Mouse (Mus musculus) intestine, embryonic 15.5 days (tissue): ENCODE results near the gene 1810009A15Rik. TPM values are rescaled to one million over a fixed set of nuclear protein-coding genes. Genes with fewer than 3 reads are reported as not detected.

ENCODE experiments used
- ATAC-seq: fragments of 200-750 bp; cut with Nextera tagmentation; 2 replicates; pipeline ENCODE4 v1.8.0; 2017; ENCODE audit warnings: moderate TSS enrichment, moderate library complexity
- H3K27ac ChIP-seq: fragments of 300-500 bp; sonication (generic); 2 replicates; pipeline ENCODE4 v1.5.1; 2015; ENCODE audit warnings: mild to moderate bottlenecking, inconsistent platforms
- H3K27me3 ChIP-seq: fragments of 300-500 bp; sonication (generic); replicated peaks from 2 replicates; pipeline ENCODE4 v1.6.1; 2015; ENCODE audit warnings: inconsistent platforms
- H3K36me3 ChIP-seq: fragments of 300-500 bp; sonication (generic); 2 replicates; pipeline ENCODE4 v1.6.1; 2015; ENCODE audit warnings: inconsistent platforms
- H3K4me1 ChIP-seq: fragments of 300-500 bp; sonication (generic); replicated peaks from 2 replicates; pipeline ENCODE4 v1.6.1; 2015; ENCODE audit warnings: inconsistent platforms
- H3K4me2 ChIP-seq: fragments of 300-500 bp; sonication (generic); replicated peaks from 2 replicates; pipeline ENCODE4 v1.6.1; 2015; ENCODE audit warnings: mild to moderate bottlenecking, inconsistent platforms
- H3K4me3 ChIP-seq: fragments of 300-500 bp; sonication (generic); replicated peaks from 2 replicates; pipeline ENCODE4 v1.5.1; 2015; ENCODE audit warnings: inconsistent platforms
- H3K9ac ChIP-seq: fragments of 300-500 bp; sonication (generic); 2 replicates; pipeline ENCODE4 v1.6.1; 2015; ENCODE audit warnings: inconsistent platforms
- H3K9me3 ChIP-seq: fragments of 300-500 bp; sonication (generic); 2 replicates; pipeline ENCODE4 v1.6.1; 2016; ENCODE audit warnings: inconsistent platforms
- WGBS: fragments of 180-500 bp; shearing (Covaris S2); methylation state at CpG from one replicate; pipeline ENCODE4 v1.1.7; 2015; 5-methylcytosine and 5-hydroxymethylcytosine counted together
- polyA plus RNA-seq: library from polyadenylated mRNA; unstranded; fragments of >200 nt; fragmentation: Nextera tagmentation; extraction: Ambion mirVana; gene quantifications from 2 replicates; pipeline ENCODE4 v1.2.1, GENCODE M21; 2015

Gene 1810009A15Rik
- 86.5 and 95.2 TPM in 2 replicates for polyA plus RNA-seq

- Histone ChIP-seq H3K4me1 (peaks cover 12% of the 10 kb centered on the region), H3K9ac (peak within 1 kb of the TSS; percentile 78), H3K27me3 (no peaks in the 10 kb centered on the region), H3K36me3 (no peaks in the 10 kb centered on the region; the same call in 1 of the 2 replicates), H3K27ac (peak within 1 kb of the TSS; percentile 84), H3K4me2 (peak within 1 kb of the TSS; percentile 57), H3K9me3 (no peaks in the 10 kb centered on the region), H3K4me3 (peak within 1 kb of the TSS; percentile 69)
- WGBS, result under 1% methylated on average over 58 of the region's 58 CpGs
- peak; percentile 95 for ATAC-seq
Measured at GRCm38 (mm10) chr19:8888511-8889385, at the start of gene 1810009A15Rik, which contains the start of gene Gm49416. 1810009A15Rik (plus strand) TSS chr19:8888853. Gm49416 (plus strand) TSS chr19:8888926.

- no peaks in the 10 kb centered on the region for H3K9me3 ChIP-seq
- peak within 1 kb of the TSS; percentile 97 for H3K27ac ChIP-seq
- H3K9ac ChIP-seq, result peak within 1 kb of the TSS; percentile 68
- H3K4me2 ChIP-seq, result peak within 1 kb of the TSS; percentile 91
- H3K36me3 ChIP-seq, result peaks cover 7% of the 10 kb centered on the region; the same call in 1 of the 2 replicates
- H3K27me3 ChIP-seq, result no peaks in the 10 kb centered on the region
- 69% methylated on average over 11 of the region's 11 CpGs for WGBS
- no peak for ATAC-seq
- peak within 1 kb of the TSS; percentile 50 for H3K4me3 ChIP-seq
- peaks cover 12% of the 10 kb centered on the region for H3K4me1 ChIP-seq
Measured at GRCm38 (mm10) chr19:8839103-8839907, 49.3 kb upstream of the 1810009A15Rik start, which contains the start of gene Gng3. Gng3 (minus strand) TSS chr19:8839194.

GRCm38 (mm10) chr19:8839908-8840791, 48.5 kb upstream of the 1810009A15Rik start:
- 25% methylated on average over 29 of the region's 29 CpGs for WGBS
- Histone ChIP-seq H3K27ac (no peak overlapping the region), H3K4me2 (peak overlapping the region; percentile 88), H3K9ac (peak overlapping the region; percentile 62), H3K27me3 (no peaks in the 10 kb centered on the region), H3K36me3 (0 out of 2 replicates have a peak, but pooled peaks cover 2% of the 10 kb centered on the region), H3K9me3 (no peaks in the 10 kb centered on the region), H3K4me1 (peaks cover 12% of the 10 kb centered on the region), H3K4me3 (peak overlapping the region; percentile 50)
- peak; percentile 81 for ATAC-seq

- Histone ChIP-seq H3K4me3 (peak overlapping the region; percentile 50), H3K27ac (no peak overlapping the region), H3K4me1 (peaks cover 12% of the 10 kb centered on the region), H3K9ac (peak overlapping the region; percentile 62), H3K4me2 (peak overlapping the region; percentile 88), H3K9me3 (no peaks in the 10 kb centered on the region), H3K27me3 (no peaks in the 10 kb centered on the region), H3K36me3 (peaks cover 3% of the 10 kb centered on the region; the same call in 1 of the 2 replicates)
- no peak for ATAC-seq
- 90% methylated on average over 7 of the region's 7 CpGs for WGBS
Measured at GRCm38 (mm10) chr19:8841012-8841411, 47.6 kb upstream of the 1810009A15Rik start.

- peaks cover 8% of the 10 kb centered on the region for H3K4me1 ChIP-seq
- no peak for ATAC-seq
- H3K27me3 ChIP-seq, result no peaks in the 10 kb centered on the region
- no peak overlapping the region for H3K27ac ChIP-seq
- 0 out of 2 replicates have a peak overlapping the region, but pooled peaks have one; percentile 1 for H3K9ac ChIP-seq
- H3K4me2 ChIP-seq, result no peak overlapping the region
- no peak overlapping the region for H3K4me3 ChIP-seq
- no peaks in the 10 kb centered on the region for H3K9me3 ChIP-seq
- 83% methylated on average over 6 of the region's 6 CpGs for WGBS
- peaks cover 8% of the 10 kb centered on the region; the same call in 1 of the 2 replicates for H3K36me3 ChIP-seq
Measured at GRCm38 (mm10) chr19:8842961-8843360, 45.7 kb upstream of the 1810009A15Rik start.

- Histone ChIP-seq H3K36me3 (peaks cover 8% of the 10 kb centered on the region; the same call in 1 of the 2 replicates), H3K4me2 (no peak overlapping the region), H3K9ac (no peak overlapping the region), H3K4me1 (peaks cover 3% of the 10 kb centered on the region; the same call in 1 of the 2 replicates), H3K27me3 (no peaks in the 10 kb centered on the region), H3K9me3 (no peaks in the 10 kb centered on the region), H3K27ac (no peak overlapping the region), H3K4me3 (no peak overlapping the region)
- ATAC-seq, result no peak
- WGBS, result 63% methylated on average over 5 of the region's 5 CpGs
Measured at GRCm38 (mm10) chr19:8844371-8845129, 44.1 kb upstream of the 1810009A15Rik start.

GRCm38 (mm10) chr19:8848356-8848755, 40.3 kb upstream of the 1810009A15Rik start:
- Histone ChIP-seq H3K36me3 (peaks cover 8% of the 10 kb centered on the region; the same call in 1 of the 2 replicates), H3K4me2 (no peak overlapping the region), H3K27ac (no peak overlapping the region), H3K27me3 (no peaks in the 10 kb centered on the region), H3K9me3 (no peaks in the 10 kb centered on the region), H3K4me1 (peaks cover 13% of the 10 kb centered on the region; the same call in 1 of the 2 replicates), H3K4me3 (no peak overlapping the region), H3K9ac (no peak overlapping the region)
- ATAC-seq, result no peak
- WGBS, result 63% methylated on average over 5 of the region's 5 CpGs

GRCm38 (mm10) chr19:8850402-8850901, 38.2 kb upstream of the 1810009A15Rik start, which contains the start of gene Lrrn4cl:
Lrrn4cl (plus strand) TSS chr19:8850768.
- Histone ChIP-seq H3K27ac (0 out of 2 replicates have a peak within 1 kb of the TSS, but pooled peaks have one; percentile 28), H3K4me3 (no peak within 1 kb of the TSS), H3K4me1 (peaks cover 13% of the 10 kb centered on the region; the same call in 1 of the 2 replicates), H3K9me3 (no peaks in the 10 kb centered on the region), H3K27me3 (no peaks in the 10 kb centered on the region), H3K36me3 (peaks cover 8% of the 10 kb centered on the region; the same call in 1 of the 2 replicates), H3K4me2 (peak within 1 kb of the TSS; percentile 22; the same call in 1 of the 2 replicates), H3K9ac (no peak within 1 kb of the TSS)
- ATAC-seq, result peak; percentile 89
- WGBS, result 20% methylated on average over 7 of the region's 7 CpGs

GRCm38 (mm10) chr19:8851639-8852038, 37.0 kb upstream of the 1810009A15Rik start:
- no peak for ATAC-seq
- Histone ChIP-seq H3K9me3 (no peaks in the 10 kb centered on the region), H3K9ac (no peak overlapping the region), H3K4me1 (peaks cover 13% of the 10 kb centered on the region; the same call in 1 of the 2 replicates), H3K27me3 (no peaks in the 10 kb centered on the region), H3K27ac (no peak overlapping the region), H3K36me3 (peaks cover under 1% of the 10 kb centered on the region; the same call in 1 of the 2 replicates), H3K4me3 (no peak overlapping the region), H3K4me2 (no peak overlapping the region)
- 44% methylated on average over 7 of the region's 7 CpGs for WGBS

GRCm38 (mm10) chr19:8852236-8852928, 36.3 kb upstream of the 1810009A15Rik start:
- no peak overlapping the region for H3K9ac ChIP-seq
- no peaks in the 10 kb centered on the region for H3K36me3 ChIP-seq

More at GRCm38 (mm10) chr19:8852236-8852928, 36.3 kb upstream of the 1810009A15Rik start:
- H3K4me2 ChIP-seq, result no peak overlapping the region
- WGBS, result 51% methylated on average over 10 of the region's 10 CpGs
- H3K27me3 ChIP-seq, result no peaks in the 10 kb centered on the region
- no peak overlapping the region for H3K27ac ChIP-seq
- H3K4me3 ChIP-seq, result no peak overlapping the region
- H3K9me3 ChIP-seq, result no peaks in the 10 kb centered on the region
- ATAC-seq, result no peak
- peaks cover 13% of the 10 kb centered on the region; the same call in 1 of the 2 replicates for H3K4me1 ChIP-seq
